Mouse (Mus musculus) urinary bladder, postnatal 25 days (tissue): ENCODE data around the gene Rasgef1b.

Experiments used
- DNase-seq: peaks from one replicate; pipeline ENCODE4 v3.0.0; 2022; ENCODE audit warnings: low spot score

The Rasgef1b gene

DNA sequence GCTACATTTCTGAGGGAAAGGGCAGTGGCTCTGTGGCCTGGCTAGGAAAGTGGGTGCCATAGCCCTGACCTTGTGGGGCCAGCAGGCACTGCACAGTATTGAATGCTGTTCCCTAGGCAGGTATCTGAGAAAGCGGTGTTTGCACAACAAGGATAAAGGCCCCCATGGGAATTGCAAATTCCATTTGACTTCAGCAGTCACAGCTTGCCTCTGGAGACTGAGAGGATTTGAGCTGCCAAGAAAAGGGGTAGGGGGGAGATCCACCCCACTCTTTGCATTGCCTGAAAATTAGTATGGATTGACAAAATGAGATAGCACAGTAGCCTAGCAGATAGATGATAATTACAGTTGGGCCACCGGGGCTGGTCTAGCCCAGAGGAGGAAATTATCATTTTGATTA lies 326.1 kb downstream of the Rasgef1b start:
- DNase-seq = no peak

DNA sequence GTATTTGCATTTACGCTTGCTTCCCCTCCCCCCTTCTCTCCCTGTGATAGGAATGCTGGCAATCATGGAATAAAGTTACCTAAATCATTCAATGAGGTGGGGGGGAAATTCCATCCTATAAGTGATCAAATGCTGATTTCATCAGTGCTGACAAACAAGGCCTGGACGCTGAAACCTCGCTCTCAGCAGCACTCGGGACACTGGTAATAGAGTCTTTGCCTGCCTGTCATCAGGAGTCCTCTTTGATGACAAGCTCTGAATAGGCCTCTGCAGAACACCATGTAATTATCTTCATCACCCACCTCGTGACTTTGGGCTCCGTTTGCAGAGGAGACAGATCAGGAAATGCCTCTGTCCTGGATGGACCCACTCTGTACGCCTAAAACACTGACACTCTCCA lies 326.6 kb downstream of the Rasgef1b start:
- DNase-seq = no peak

DNA sequence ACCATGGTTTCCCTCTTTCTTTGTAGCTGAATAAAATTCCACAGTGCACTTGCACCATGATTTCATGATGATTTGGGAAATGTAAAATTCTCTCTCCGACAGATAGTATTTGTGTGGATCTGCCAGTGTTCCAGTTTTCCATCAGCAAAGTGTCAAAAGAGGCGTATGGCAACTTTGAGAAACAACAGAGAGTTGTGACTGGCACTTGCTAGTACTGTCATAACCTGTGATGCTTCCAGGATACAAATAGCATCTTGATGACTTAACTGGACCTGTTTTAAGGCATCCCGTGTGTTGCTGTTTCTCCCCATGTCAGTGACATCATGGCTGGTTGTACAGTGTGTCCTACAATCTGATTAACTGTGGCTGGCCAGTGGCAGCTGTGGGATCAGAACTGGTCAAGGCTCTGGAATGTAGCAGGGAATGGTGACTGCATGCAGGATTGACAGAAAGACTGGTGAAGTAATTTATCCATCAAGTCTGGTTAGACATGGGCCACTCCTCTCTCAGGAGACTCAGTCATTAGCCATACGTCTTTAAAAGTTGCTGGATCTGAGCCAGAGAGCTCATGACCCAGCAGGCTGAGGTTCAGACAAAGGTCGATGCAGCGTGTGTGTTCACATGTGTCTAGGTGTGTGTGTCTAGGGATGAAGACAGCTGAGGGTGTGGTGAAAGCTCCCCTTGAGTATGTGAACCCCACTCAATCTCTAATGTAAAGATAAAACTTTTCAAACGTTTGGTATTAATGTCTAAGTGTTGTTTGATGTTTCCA lies 328.8 kb downstream of the Rasgef1b start:
- no peak for DNase-seq

DNA sequence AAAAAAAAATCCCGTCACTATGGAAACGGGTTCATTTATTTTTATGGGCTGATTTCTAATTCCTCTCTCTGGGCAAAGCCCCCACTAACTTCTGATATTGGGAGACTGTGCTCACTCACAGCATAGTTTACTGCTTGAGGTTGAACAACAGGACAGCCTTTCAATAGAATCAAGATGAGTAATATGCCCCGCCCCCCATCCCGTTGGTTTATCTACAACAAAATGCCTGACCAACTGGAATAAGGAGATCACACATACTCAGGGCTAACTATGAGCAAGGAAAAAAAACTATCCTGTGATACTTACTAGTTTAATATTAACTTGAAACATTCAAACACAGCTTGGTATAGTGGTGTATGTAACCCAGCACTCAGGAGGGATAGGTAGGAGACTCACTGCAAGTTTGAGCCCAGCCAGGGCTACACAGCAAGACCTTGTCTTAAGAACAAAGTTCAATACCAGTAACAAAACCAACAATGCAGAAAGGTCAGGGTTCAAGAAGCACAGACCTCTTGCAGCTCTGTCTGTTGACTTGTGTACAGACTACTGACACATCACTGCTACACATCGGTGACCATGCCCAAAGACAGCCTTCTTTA lies 330.3 kb downstream of the Rasgef1b start:
- no peak for DNase-seq

DNA sequence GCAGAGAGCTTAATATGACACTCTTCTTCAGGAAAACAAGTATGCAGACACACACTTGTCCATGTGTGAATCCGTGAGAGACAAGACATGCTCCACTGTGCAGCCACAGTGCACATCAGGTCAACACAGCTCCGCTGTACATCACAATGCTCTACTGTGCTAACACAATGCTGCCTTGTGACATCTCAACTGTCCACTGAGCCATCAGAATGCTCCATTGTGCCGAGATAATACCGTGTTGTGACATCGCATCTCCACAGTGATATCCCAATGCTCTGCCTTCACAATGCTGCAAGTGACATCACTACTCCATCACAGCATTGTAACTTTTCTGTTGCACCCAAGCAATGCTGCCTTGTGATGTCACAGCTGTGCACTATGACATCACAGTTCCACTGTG lies 334.3 kb downstream of the Rasgef1b start:
- no peak for DNase-seq

DNA sequence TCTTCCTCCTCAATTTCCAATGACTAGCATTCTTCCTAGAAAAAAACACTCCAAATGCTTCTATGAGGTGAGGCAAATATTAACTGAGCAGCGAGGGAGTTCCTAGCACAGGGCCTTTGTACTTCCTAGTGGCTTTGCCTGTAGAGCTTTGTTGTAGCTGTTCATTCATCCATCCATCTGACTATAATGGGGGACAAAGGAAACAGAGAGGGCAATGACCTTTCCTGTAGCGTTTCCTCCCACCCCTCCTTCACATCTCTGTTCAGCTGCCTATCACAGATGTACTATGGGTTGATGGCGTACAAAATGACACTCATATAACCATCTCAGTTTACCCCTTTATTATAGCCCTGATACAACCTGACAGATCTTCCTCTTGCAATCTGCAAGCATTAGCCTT lies 337.3 kb downstream of the Rasgef1b start:
- DNase-seq = no peak

DNA sequence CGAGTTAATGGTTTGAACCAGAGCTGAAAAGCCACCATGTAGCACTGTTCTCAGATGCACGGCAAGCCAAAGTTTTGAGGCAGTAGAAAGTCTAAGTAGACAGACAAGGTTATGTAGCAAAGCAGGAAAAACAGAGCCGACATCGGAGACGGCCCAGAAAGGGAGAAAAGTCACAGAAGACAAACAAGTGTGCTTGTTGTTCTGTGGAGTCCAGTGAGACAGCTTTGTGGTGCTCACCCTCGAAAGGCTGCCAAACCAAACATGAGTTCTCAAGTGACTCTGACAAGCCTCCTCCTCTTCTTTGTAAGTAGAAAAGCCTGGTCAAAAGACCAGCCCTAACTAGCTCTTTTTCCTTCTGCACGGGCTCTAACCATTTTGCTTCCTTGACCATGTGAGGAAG lies 338.1 kb downstream of the Rasgef1b start:
- no peak for DNase-seq

DNA sequence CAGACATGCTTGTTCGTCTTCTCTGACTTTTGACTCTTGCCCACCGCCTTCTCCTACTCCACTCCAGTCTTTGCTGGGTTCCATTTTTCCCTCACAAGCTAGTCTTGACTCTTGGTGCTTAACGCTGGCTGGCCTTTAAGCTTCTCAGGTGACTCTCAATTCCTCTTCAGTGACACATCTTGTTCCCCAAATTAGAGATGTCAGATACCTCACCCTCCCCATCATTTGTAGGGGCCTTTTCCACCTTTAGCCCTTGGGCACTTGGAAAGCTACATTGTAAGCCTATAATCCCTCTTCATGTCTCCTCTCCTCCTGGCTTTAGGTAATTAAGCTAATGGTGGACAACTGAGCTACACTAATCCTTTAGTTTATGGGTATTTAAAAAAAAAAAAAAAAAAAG lies 338.6 kb downstream of the Rasgef1b start:
- DNase-seq = no peak

DNA sequence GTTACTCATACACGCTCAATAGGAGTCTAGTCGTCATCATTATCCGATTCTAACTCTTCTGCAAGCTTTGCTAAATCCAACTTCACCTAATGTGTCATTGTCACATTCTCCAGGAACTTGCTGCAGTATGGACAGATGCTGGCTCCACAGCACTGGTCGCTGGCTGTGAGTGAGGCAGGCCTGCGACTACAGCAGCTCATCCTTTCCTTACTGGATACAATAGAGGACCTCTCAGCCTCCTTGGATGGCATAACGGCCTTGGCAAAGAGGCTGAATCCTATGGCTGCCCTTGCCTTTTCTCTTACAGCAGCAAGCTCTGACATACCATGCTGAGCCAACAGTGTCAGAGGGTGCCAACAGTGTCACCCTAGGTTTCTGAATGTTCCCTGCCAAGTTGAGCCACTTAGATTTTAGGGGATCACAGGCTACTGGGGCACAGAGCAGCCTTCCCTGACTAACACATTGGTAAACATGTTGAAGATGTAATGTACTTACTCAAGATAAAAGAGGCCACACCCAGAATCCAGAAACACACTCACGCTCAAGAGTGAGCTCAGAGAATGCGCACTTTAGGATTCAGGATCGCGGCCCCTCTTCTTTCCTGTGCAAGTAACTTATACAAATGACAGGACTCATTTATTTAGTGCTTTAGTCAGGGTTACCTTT lies 340.1 kb downstream of the Rasgef1b start:
- DNase-seq = no peak

DNA sequence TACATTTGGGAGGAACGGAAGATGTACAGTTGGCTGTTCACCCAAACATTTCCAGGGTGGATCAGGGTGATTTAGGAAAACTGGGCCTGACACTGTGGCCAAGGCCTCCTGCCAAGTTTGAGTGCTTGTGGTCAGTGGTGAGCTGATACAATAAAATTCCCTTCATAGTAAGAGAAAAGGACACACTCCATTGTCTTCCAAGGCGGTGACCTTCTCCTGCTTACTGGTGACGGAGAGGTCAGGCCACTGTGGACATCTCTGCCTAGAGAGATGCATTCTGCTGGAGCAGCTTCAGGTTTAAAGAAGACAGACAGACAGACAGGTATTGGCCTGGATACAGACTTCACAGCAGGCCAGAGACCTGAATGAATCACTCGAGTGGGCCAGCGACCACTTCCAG lies 340.7 kb downstream of the Rasgef1b start:
- no peak for DNase-seq

DNA sequence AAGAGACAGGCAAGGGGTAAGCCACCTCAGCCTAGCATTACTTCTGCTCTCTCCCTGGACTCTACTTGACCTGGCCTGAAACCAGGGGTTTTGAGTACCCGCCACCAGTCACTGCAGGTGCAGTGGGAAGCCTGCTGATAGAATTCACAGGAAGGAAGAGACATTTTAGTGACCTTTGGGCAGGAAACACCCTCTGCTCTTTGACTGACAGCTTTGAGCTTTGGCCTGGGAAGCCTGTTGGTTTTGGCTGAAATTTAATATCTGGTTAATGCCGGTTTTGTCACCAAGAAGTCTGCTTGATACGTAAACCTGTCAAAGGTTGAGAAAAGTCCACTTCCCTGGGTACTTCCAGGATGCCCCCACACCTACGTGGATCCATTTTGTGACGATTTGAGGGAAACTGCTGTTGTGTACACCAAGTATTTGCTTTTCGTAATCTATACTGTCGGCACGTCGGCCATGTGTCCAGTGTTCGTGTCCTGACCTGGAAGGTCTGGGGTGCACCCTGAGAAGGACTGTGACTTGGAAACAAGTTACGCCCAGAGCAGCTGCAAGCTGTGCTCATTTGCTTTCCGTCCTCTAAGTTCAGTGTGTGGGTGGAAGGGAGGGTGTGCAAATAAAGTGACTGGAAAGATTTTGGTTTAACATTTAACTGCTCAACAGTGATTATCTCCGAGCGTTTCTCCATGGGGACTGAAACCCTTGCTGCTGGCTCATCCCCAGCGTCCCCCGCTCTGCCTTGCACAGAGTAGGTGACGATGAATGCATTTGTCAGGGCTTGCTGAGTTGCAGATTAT lies 341.5 kb downstream of the Rasgef1b start:
- no peak for DNase-seq

DNA sequence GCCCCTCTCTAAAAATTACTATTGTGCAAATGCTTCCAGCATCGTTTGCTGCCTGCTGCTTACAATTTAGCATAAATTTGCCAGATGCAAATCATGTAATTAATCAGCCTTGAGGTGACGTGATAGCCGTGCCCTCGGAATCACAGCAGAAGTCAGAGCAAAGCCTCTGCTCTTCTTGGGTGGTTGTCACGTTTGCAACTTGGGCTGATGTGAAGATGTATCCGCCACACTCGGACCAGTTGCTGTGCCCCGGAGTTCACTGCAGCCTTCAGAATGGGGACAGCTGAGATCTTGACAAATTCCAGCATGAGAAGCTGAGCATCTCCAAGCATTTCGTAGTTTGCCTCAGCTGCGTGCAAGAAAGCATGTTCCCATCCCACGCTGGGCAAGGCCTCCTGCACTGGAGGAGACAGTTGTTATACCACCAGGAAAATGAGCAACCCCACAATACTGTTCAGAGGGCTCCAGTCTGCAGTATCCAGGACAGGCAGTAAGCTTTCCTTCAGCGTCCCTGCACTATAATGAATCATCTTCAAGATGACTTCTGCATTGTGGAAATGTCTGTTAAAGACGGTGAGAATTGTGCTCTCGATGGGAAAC lies 342.5 kb downstream of the Rasgef1b start:
- DNase-seq = no peak

DNA sequence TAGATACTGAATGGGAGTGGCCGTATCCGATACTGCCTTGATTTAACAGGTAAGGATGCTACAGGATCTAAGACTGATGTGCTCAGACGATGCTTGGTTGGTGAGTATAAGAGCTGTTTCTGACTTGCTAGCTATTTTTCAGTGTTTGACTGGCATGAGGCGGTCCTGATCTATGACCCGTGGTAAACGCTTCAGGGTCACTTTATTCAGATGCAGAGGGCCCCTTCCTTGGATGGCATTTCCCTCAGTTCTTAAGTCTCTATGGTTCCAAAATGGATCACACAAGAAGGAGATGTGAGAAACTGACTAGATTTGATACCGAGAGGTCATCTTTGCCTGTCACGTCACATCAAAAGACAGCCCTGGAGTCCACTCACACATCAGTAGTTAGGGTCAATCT lies 343.1 kb downstream of the Rasgef1b start:
- DNase-seq = no peak

DNA sequence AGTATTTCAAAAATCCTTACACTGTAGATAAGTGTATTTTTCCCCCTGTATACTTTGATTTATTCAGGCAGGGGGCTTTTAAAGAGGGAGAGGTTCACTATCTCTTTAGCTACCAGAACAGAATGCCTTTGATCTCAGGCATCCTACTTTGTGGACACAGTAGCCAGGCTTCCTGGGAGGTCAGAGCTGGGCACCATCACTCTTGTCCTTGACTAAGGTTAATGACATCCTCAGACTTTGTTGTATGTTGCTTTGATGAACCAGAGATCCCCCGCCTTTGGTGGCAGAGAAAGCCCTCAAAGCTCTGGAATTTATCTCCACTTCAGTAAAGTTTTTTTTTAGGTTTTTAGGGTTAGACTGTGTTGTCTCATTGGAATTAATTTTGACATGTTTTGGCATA lies 343.8 kb downstream of the Rasgef1b start:
- DNase-seq = no peak

DNA sequence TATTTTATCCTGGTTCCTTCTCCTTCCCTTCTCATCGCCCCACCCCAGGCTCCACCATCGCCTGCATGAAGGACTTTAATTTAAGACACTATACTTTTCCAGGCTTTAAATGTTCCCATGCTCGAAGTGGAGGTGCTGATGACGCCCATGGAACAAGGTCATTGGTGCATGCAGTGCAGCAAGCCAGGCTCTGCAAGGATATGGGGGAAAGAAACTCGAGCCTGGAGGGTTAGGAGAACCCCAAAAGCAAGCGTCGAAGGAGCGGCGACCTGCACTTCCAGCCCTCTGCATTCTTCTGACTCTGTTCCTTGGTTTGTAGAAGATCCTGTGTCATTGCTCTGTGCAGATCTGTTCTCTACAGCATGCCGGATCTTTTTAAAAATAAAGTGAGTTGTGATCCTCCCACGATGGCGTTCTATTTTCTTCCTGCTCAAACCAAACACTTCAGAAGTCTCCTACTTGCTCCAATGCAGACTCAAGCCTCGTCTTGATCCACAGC lies 345.0 kb downstream of the Rasgef1b start:
- DNase-seq = no peak

DNA sequence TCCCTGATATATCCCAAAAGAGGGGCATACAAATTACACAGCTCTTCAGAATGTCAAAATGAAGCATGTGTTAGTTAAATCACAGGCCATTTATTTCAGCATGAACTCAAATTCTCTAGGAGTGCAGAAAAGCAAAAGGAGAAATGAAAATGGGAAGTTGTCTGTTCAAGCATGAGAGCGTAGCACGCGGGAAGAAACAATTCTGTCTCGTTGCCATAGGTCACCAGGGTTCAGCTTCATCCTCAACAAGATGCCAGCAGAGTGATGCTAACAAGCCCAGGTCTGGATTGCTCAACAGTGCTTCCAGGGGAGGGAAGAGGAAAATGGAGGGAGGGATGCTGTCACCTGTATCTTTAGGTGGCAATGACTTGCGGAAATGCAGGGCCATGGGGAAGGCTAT lies 346.1 kb downstream of the Rasgef1b start:
- DNase-seq = no peak

DNA sequence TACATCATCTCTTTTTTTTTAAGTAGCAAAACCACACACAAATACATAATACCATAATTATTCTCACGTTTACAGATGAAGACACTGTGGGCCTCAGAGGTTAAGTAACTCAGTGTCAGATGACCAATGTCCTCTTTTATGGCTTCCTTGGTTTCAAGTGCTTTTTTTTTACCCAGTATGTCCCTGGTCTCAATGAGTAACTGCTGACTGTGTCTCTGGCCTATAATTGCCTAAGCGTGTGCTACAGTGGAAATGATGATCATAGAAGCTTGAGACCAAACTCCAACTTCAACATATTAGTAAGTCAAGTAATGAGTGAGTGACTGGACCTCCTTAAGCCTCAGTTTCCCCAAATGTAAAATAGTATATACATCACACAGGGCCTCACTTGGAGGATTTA lies 347.2 kb downstream of the Rasgef1b start:
- DNase-seq = no peak

DNA sequence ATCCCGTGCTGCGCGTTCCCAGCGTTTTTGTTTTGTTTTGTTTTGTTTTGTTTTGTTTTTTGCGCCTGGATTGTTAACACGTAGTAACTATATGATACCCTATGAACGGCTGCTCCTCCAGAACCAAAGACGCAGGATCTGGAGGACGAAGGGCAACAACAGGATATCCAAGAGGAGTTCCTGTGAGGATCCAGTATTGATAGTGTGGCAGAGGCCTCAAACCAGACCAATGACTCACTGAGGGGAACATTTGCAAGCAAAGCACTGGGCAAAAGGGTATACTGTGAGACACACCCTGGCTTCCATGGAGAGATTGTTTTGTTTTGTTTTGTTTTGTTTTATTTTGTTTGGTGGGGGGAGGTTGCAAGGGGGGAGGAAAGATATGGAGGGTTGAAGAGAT lies 348.0 kb downstream of the Rasgef1b start:
- DNase-seq = no peak

DNA sequence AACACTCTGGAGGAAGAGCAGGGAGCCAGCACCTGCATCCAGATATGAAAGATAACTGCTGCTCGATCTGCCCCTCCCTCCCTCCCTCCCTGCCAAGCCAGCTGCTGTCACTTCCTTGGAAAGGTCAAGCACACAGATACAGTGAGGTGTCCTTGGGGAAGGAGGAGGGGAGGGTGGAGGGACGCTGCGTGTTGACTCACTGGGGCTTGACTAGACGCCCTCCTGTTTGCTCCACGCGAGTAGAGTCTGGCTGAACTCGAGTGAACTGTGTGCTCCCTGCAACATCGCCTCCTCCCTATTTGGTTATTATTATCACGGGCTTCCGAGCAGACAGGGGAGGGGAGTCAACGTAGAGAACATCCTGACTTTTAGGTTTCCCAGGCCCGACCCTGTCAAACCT lies 348.7 kb downstream of the Rasgef1b start:
- no peak for DNase-seq

DNA sequence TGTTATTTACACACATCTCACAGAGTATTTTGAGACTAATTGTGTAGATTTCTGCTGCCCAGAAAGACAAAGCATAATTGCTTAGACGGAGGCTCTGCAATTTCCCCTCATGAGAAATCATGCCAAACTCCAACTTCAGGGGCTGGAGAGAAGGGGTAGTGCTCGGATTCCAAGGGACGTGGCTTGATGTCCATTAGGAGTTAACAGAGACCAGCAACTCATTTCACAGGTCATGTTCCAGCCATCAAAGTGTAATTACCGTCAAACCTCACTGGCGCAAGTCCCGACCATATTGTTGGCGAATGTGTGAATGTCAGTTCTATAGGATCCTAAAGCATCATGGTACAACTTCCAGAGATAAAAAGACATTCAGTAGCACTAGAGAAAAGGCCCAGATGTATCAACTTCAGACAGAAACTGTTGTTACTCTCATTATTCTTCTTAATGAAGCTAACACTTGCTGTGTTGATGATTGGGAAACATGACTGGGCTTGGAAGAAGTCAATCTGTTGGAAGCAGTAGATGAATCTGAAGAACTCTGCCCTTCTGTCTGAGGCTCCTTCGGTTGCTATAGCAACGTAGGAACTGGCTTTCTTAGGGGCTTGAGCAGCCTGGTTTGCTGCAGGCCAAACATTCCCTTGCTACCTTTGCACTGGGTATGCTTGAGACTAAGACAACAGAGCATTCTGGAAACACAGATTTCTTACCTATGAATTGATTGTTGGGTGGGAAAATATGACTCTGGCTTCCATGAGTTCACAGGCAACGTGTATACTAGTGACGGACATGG lies 350.2 kb downstream of the Rasgef1b start:
- no peak for DNase-seq

DNA sequence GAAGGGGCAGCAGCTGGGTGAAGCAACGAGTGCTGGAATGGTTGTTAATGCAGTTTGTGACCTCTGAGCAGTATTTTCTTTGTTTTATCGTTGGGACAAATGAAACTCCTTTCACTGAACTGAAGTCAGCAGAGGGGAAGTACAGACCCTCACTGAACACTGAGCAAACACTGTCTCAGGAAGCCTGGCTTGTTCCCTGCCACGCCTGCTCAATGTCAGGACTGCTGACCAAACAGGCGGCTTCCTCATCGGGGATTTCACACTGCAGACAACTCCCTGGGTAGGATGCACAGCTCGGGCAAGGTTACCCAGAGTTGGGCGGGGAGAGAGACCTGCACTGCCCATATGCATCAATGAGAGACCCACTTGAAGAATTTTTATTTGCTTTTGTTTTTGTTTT lies 353.1 kb downstream of the Rasgef1b start:
- DNase-seq = no peak
